Mouse (Mus musculus): ENCODE data around the gene Gif. TPM values are rescaled to one million over a fixed set of nuclear protein-coding genes. Genes with fewer than 3 reads are reported as not detected.

Gif gene
- polyA plus RNA-seq (2012; rRNA removed; ENCODE audit: low replicate concordance), result not detected in 2 replicates

DNA sequence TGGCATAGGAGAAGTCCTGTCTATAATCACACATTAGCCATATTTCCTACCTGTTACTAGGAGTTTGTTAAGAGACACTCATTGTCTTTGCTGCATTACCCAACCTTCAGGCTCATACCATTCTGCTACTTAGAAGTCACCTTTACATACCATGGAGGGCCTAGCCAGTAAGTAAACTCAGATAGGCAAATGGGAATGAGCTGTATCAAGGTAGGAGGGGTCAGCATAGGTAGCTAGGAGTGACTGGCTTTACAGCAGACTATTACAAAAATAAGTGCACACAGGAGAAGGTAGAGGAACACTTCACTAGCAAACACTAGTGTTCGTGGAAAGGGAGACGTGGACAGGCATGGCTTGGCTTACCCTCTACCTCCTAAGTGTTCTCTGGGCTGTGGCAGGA is at the start of gene Gif:
Gene Gif, plus strand, starts transcription at position 257 of the 400 bp plus-strand sequence.

DNA sequence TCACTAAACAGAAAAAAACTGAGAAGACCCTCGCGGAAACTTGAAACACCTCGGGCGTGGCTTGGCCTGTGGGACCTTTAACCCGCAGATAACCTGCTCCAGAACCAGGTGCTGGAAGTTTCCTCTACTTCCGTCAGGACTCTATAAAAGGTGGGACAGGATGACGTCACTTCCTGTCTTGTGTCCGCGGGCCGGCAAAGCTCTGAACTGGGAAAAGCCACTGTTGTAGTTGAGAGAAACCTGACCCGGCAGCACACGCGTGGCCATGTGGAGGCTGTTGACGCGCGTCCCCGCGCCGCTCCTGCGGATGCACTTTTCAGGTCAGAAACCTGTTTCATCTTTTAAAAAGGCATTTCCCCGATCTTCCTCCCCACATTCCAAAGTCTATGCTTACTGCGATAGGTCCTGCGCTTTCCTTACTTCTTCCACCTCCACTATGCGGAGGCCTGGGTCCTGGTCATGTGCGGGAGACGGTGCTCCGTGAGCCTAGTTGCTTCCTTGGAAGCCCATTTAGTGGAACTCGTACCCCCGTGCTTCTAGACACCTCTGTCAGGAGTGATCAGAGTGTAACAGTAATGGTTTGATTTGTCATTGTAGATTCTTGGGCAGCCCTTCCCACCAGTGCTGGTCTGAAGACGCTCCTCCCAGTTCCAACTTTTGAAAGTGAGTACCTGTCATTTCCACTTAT is 23.0 kb downstream of the Gif start, which contains the start of gene Mrpl16:
Gene Mrpl16, plus strand, starts transcription at position 187 of the 688 bp plus-strand sequence.

Other genes with a start within 250 kb of the Gif start
- 22.9 and 41.2 TPM in 2 replicates for gene Ms4a6b, start 231.0 kb upstream of the Gif start, polyA plus RNA-seq (2012; rRNA removed; ENCODE audit: low replicate concordance)
- gene Ms4a4d, start 210.8 kb upstream of the Gif start, polyA plus RNA-seq (2012; rRNA removed; ENCODE audit: low replicate concordance), result 23.9 and 37.1 TPM in 2 replicates
- gene Ms4a6d, start 142.7 kb upstream of the Gif start, polyA plus RNA-seq (2012; rRNA removed; ENCODE audit: low replicate concordance), result 5.1 and 17.1 TPM in 2 replicates
- 0.13 and 0.46 TPM in 2 replicates for gene Ms4a2, start 123.8 kb upstream of the Gif start, polyA plus RNA-seq (2012; rRNA removed; ENCODE audit: low replicate concordance)
- gene Ms4a3, start 106.7 kb upstream of the Gif start, polyA plus RNA-seq (2012; rRNA removed; ENCODE audit: low replicate concordance), result not detected in 2 replicates
- not detected in 2 replicates for gene Oosp2, start 87.0 kb upstream of the Gif start, polyA plus RNA-seq (2012; rRNA removed; ENCODE audit: low replicate concordance)
- not detected in 2 replicates for gene Oosp1, start 56.4 kb upstream of the Gif start, polyA plus RNA-seq (2012; rRNA removed; ENCODE audit: low replicate concordance)
- not detected in 2 replicates for gene Oosp3, start 50.5 kb upstream of the Gif start, polyA plus RNA-seq (2012; rRNA removed; ENCODE audit: low replicate concordance)
- 7.6 and 15.1 TPM in 2 replicates for gene Mrpl16, start 22.8 kb downstream of the Gif start, polyA plus RNA-seq (2012; rRNA removed; ENCODE audit: low replicate concordance)
- 4.6 and 6.8 TPM in 2 replicates for gene Stx3, start 71.8 kb downstream of the Gif start, polyA plus RNA-seq (2012; rRNA removed; ENCODE audit: low replicate concordance)
- not detected in 2 replicates for gene Olfr1417, start 91.7 kb downstream of the Gif start, polyA plus RNA-seq (2012; rRNA removed; ENCODE audit: low replicate concordance)
- not detected in 2 replicates for gene Olfr1418, start 113.5 kb downstream of the Gif start, polyA plus RNA-seq (2012; rRNA removed; ENCODE audit: low replicate concordance)
- not detected in 2 replicates for gene Olfr1419, start 127.6 kb downstream of the Gif start, polyA plus RNA-seq (2012; rRNA removed; ENCODE audit: low replicate concordance)
- gene Olfr1420, start 139.0 kb downstream of the Gif start, polyA plus RNA-seq (2012; rRNA removed; ENCODE audit: low replicate concordance), result not detected in 2 replicates
- gene Patl1, start 164.8 kb downstream of the Gif start, polyA plus RNA-seq (2012; rRNA removed; ENCODE audit: low replicate concordance), result 15.0 and 25.6 TPM in 2 replicates
- gene Osbp, start 218.4 kb downstream of the Gif start, polyA plus RNA-seq (2012; rRNA removed; ENCODE audit: low replicate concordance), result 10.3 and 21.0 TPM in 2 replicates